Mouse (Mus musculus) lung, postnatal 0 days (tissue): ENCODE results near the gene Prx. TPM values are rescaled to one million over a fixed set of nuclear protein-coding genes. Genes with fewer than 3 reads are reported as not detected.
A peak's percentile ranks its signal among the peaks of the same experiment; 100 is the strongest.

Experiments used
- ATAC-seq: fragments of 200-750 bp; cut with Nextera tagmentation; 2 replicates; pipeline ENCODE4 v1.8.0; 2017; ENCODE audit warnings: moderate library complexity
- DNase-seq: peaks from one replicate; pipeline ENCODE4 v3.0.0-alpha.2; 2016; ENCODE audit warnings: low spot score
- H3K27ac ChIP-seq: fragments of 300-500 bp; sonication (generic); 2 replicates; pipeline ENCODE4 v1.5.1; 2014; ENCODE audit warnings: antibody characterized with exemption, mild to moderate bottlenecking, low read length, mixed read lengths
- H3K27me3 ChIP-seq: fragments of 300-500 bp; sonication (generic); replicated peaks from 2 replicates; pipeline ENCODE4 v1.6.1; 2014; ENCODE audit warnings: low read length, mixed read lengths; ENCODE audit not compliant: insufficient read depth
- H3K36me3 ChIP-seq: fragments of 300-500 bp; sonication (generic); 2 replicates; pipeline ENCODE4 v1.6.1; 2014; ENCODE audit warnings: low read length, mixed read lengths; ENCODE audit not compliant: insufficient read depth
- H3K4me1 ChIP-seq: fragments of 300-500 bp; sonication (generic); 2 replicates; pipeline ENCODE4 v1.6.1; 2014; ENCODE audit warnings: antibody characterized with exemption, low read depth, low read length, mixed read lengths; ENCODE audit not compliant: insufficient read depth
- H3K4me2 ChIP-seq: fragments of 300-500 bp; sonication (generic); replicated peaks from 2 replicates; pipeline ENCODE4 v1.6.1; 2014; ENCODE audit warnings: low read depth, mild to moderate bottlenecking, low read length, moderate library complexity, mixed read lengths
- H3K4me3 ChIP-seq: fragments of 300-500 bp; sonication (generic); 2 replicates; pipeline ENCODE4 v1.5.1; 2014; ENCODE audit warnings: low read depth, low read length
- H3K9ac ChIP-seq: fragments of 300-500 bp; sonication (generic); replicated peaks from 2 replicates; pipeline ENCODE4 v1.6.1; 2014; ENCODE audit warnings: low read depth, mild to moderate bottlenecking
- H3K9me3 ChIP-seq: fragments of 300-500 bp; sonication (generic); 2 replicates; pipeline ENCODE4 v1.6.1; 2016; ENCODE audit warnings: low read length, mixed read lengths
- CTCF ChIP-seq: IDR thresholded peaks from 2 replicates; pipeline ENCODE4 v1.5.1; 2016; ENCODE audit warnings: antibody characterized with exemption, mild to moderate bottlenecking
- EP300 ChIP-seq: IDR thresholded peaks from 2 replicates; pipeline ENCODE4 v1.6.1; 2016; ENCODE audit warnings: antibody characterized with exemption, mild to moderate bottlenecking, control low read depth
- WGBS: fragments of 180-500 bp; shearing (Covaris S2); extraction: QIAGEN DNeasy Blood & Tissue Kit; methylation state at CpG from one replicate; pipeline ENCODE4 v1.1.7; 2014; 5-methylcytosine and 5-hydroxymethylcytosine counted together
- polyA plus RNA-seq: library from polyadenylated mRNA; unstranded; fragments of >200 nt; fragmentation: Nextera tagmentation; extraction: Ambion mirVana; gene quantifications from 2 replicates; pipeline ENCODE4 v1.2.1, GENCODE M21; 2015

The Prx gene
- polyA plus RNA-seq, 1 experiment from 2014 or later, result 73.2 TPM

DNA sequence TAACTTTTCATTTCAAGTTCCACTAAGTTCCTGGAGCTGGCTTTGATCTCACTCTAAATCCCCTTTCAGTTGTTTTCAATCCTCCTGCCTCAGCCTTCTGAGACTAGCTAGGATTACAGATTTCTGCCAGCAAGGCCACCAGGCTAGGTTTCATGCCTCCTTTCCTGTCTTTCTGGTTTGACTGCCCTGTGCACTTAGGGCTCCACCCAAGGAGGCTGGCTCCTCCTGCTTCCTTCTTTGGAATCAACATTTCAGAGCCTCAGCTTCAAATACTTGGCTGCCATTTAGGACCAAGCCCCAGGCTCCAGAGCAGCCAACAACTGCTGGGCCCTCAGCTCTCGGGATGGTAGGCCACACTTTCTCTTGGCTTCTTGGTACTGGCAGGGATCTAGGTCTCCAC lies 21.5 kb downstream of the Prx start:
- ATAC-seq, result peak; percentile 70
- no peaks in the 10 kb centered on the region for H3K27me3 ChIP-seq

DNA sequence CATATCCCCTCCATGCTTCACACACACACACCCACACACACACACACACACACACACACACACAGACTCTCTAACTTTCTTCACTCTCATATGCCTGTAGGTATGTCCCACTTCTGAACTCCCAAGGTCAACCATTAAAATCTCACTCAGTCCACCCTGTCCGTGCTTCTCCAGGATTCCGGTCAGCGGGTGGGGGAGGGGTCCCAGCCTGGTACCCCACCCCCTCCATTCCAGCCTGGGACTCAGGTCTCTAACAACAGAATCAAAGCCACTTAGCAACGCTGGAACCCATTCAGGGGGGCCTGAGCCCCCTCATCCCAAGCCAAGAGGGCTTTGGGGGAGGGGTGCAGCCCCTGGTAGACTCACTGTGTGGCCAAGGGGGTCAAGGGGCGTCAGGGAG lies 23.8 kb downstream of the Prx start, which contains the start of gene Hipk4:
Gene Hipk4 (plus strand): TSS at position 301 of the 400 bp plus-strand sequence.
- H3K4me3 ChIP-seq, result no peak within 1 kb of the TSS
- no peaks in the 10 kb centered on the region for H3K9me3 ChIP-seq
- no peak for TF ChIP-seq EP300
- no peaks in the 10 kb centered on the region for H3K27me3 ChIP-seq
- DNase-seq (no peak), ATAC-seq (no peak)
- no peak within 1 kb of the TSS for H3K4me2 ChIP-seq
- 66% methylated on average over 5 of the region's 5 CpGs for WGBS
- no peak within 1 kb of the TSS for H3K9ac ChIP-seq
- H3K4me1 ChIP-seq, result no peaks in the 10 kb centered on the region; the same call in 1 of the 2 replicates
- H3K27ac ChIP-seq, result no peak within 1 kb of the TSS
- H3K36me3 ChIP-seq, result no peaks in the 10 kb centered on the region

More for the DNA sequence above, 21.5 kb downstream of the Prx start:
- TF ChIP-seq CTCF (no peak), EP300 (no peak)
- Histone ChIP-seq H3K4me3 (no peak overlapping the region), H3K9ac (no peak overlapping the region), H3K9me3 (no peaks in the 10 kb centered on the region), H3K27ac (0 out of 2 replicates have a peak overlapping the region, but pooled peaks have one; percentile 9), H3K4me1 (no peaks in the 10 kb centered on the region; the same call in 1 of the 2 replicates), H3K36me3 (0 out of 2 replicates have a peak, but pooled peaks cover 7% of the 10 kb centered on the region), H3K4me2 (no peak overlapping the region)
- WGBS, result 57% methylated on average over 1 of the region's 1 CpGs
- peak; percentile 65 for DNase-seq

DNA sequence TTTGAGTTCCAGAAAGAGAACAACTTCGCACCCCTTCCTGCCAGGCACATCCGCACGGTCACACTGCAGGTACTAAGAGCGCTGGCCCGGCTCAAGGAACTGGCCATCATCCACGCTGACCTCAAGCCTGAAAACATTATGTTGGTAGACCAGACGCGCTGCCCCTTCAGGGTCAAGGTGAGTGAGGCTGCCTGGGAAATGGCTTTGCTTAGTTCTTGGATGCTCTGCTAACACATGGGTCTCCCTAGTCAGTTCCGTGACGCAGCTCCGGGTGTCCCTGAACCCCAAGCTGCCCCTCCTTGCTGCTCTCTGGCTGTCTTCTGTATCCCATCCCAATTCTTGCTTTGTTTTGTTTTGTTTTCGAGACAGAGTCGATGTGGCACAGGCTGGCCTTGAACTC lies 24.7 kb downstream of the Prx start:
- Histone ChIP-seq H3K4me3 (no peak overlapping the region), H3K4me1 (no peaks in the 10 kb centered on the region; the same call in 1 of the 2 replicates), H3K27ac (no peak overlapping the region), H3K36me3 (no peaks in the 10 kb centered on the region), H3K9ac (no peak overlapping the region), H3K27me3 (no peaks in the 10 kb centered on the region), H3K4me2 (no peak overlapping the region), H3K9me3 (no peaks in the 10 kb centered on the region)
- no peak for TF ChIP-seq EP300
- TF ChIP-seq CTCF, result no peak
- DNase-seq (no peak), ATAC-seq (no peak)
- WGBS, result 96% methylated on average over 13 of the region's 13 CpGs

DNA sequence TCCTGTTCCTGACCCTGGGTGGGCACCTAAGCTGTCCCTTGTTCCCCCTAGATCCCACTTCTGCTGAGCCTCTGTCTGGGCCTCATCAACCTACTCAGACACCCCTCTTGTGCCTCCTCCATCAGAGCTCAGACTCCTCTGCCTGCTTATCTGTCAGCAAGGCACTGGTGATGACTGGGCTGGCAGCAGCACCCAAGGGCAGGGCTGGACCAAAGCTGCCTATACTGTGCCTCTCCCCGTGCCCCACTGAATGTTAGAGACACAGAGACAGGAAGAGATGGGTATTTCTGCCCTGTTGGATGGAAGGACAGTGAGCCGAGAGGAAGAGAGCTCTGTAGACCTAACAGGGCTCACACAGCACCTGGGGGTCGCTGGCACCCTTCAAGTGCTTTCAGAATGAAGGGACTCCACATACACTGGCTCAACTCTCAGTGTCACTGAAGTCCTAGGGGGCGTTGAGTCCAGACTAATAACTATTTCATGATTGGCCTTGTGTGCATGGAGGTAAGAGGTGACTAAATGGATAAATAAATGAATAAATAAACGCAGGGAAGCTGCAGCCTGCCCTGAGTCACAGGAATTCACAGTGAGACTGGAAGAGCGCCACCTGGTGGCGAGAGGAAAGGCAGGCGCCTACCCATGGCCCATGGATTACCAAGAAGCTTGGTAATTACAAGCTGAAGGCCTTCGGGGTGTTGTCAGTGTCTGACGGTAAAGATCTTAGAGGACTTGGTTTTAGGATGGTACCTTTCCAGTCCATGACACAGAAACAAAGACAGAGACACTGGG lies 27.1 kb downstream of the Prx start:
- ATAC-seq, result peak; percentile 85
- Histone ChIP-seq H3K27me3 (no peaks in the 10 kb centered on the region), H3K36me3 (no peaks in the 10 kb centered on the region), H3K4me2 (no peak overlapping the region), H3K27ac (no peak overlapping the region), H3K4me3 (no peak overlapping the region), H3K4me1 (no peaks in the 10 kb centered on the region), H3K9me3 (no peaks in the 10 kb centered on the region), H3K9ac (no peak overlapping the region)
- 19% methylated on average over 10 of the region's 10 CpGs for WGBS
- DNase-seq, result peak; percentile 91
- peak; percentile 97 for TF ChIP-seq CTCF
- no peak for TF ChIP-seq EP300

DNA sequence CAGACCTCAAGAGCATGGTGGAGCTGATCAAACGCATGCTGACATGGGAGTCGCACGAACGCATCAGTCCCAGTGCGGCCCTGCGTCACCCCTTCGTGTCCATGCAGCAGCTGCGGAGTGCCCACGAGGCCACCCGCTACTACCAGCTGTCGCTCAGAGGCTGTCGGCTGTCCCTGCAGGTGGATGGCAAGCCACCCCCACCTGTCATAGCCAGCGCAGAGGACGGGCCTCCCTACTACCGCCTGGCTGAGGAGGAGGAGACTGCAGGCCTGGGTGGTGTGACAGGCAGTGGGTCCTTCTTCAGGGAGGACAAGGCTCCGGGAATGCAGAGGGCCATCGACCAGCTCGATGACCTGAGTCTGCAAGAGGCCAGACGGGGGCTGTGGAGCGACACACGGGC lies 29.9 kb downstream of the Prx start:
- no peak for TF ChIP-seq CTCF
- no peak for TF ChIP-seq EP300
- H3K36me3 ChIP-seq, result peaks cover 8% of the 10 kb centered on the region; the same call in 1 of the 2 replicates
- H3K4me3 ChIP-seq, result no peak overlapping the region
- no peak for DNase-seq
- 87% methylated on average over 21 of the region's 21 CpGs for WGBS
- ATAC-seq, result no peak
- H3K9me3 ChIP-seq, result no peaks in the 10 kb centered on the region
- no peak overlapping the region for H3K27ac ChIP-seq
- H3K4me2 ChIP-seq, result no peak overlapping the region
- H3K9ac ChIP-seq, result no peak overlapping the region
- H3K27me3 ChIP-seq, result no peaks in the 10 kb centered on the region
- no peaks in the 10 kb centered on the region for H3K4me1 ChIP-seq

DNA sequence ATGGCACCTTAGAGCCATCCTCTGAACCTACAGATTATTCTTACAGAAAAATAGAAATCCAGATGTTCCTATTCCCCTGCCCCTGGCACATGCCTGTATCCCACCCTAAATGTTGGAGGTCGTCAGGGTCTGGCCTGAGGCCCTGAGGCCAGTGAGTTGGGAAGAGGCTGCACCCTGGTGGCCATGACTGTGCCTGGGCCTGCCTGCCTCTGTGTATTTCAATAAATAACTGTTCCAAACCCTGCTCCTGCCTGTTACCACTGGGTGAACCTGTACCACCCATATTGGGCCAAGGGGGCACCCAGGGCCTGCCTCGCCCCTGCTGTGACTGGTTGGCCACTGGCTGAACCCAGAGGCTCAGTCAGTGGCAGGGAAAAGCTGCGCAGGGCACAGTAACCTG lies 31.8 kb downstream of the Prx start:
- Histone ChIP-seq H3K4me2 (no peak overlapping the region), H3K9ac (no peak overlapping the region), H3K4me3 (no peak overlapping the region), H3K9me3 (no peaks in the 10 kb centered on the region), H3K36me3 (peaks cover 8% of the 10 kb centered on the region; the same call in 1 of the 2 replicates), H3K27me3 (no peaks in the 10 kb centered on the region), H3K4me1 (no peaks in the 10 kb centered on the region), H3K27ac (no peak overlapping the region)
- no peak for ATAC-seq
- no peak for DNase-seq
- 77% methylated on average over 3 of the region's 3 CpGs for WGBS
- TF ChIP-seq CTCF, result peak; percentile 23; the same call in 1 of the 2 replicates
- TF ChIP-seq EP300, result no peak
